Mouse (Mus musculus): Measurements from ENCODE around the gene Arnt. TPM values are rescaled to one million over a fixed set of nuclear protein-coding genes. Genes with fewer than 3 reads are reported as not detected.

The Arnt gene
- polyA plus RNA-seq, 1 experiment from 2014 or later, result 18.4 TPM

- H3K4me3 ChIP-seq (ENCODE audit: low read depth, low read length), result no peak overlapping the region
- H3K4me1 ChIP-seq (ENCODE audit: control insufficient read depth, insufficient read depth, low read length), result no peaks in the 10 kb centered on the region
- no peaks in the 10 kb centered on the region for H3K27me3 ChIP-seq (ENCODE audit: control insufficient read depth, insufficient read depth, low read depth, low read length)
- WGBS, result 97% methylated on average over 3 of the region's 3 CpGs
- ATAC-seq, result no peak
- no peak overlapping the region for H3K9ac ChIP-seq (ENCODE audit: low read depth, low read length)
- peaks cover 23% of the 10 kb centered on the region for H3K36me3 ChIP-seq (ENCODE audit: control insufficient read depth, insufficient read depth, low read length)
- H3K9me3 ChIP-seq (replicated peaks; ENCODE audit: control insufficient read depth, low read length, poor library complexity, severe bottlenecking), result no peaks in the 10 kb centered on the region
- no peak overlapping the region for H3K4me2 ChIP-seq (ENCODE audit: low read length)
- no peak overlapping the region for H3K27ac ChIP-seq (ENCODE audit: low read length)
Measured at GRCm38 (mm10) chr3:95488679-95489078, 54.5 kb downstream of the Arnt start.

GRCm38 (mm10) chr3:95490238-95490637 lies 56.0 kb downstream of the Arnt start:
- 100% methylated on average over 2 of the region's 2 CpGs for WGBS
- H3K9me3 ChIP-seq (replicated peaks; ENCODE audit: control insufficient read depth, low read length, poor library complexity, severe bottlenecking), result no peaks in the 10 kb centered on the region
- H3K36me3 ChIP-seq (ENCODE audit: control insufficient read depth, insufficient read depth, low read length), result peaks cover 29% of the 10 kb centered on the region
- H3K4me1 ChIP-seq (ENCODE audit: control insufficient read depth, insufficient read depth, low read length), result no peaks in the 10 kb centered on the region
- H3K27ac ChIP-seq (ENCODE audit: low read length), result no peak overlapping the region
- no peak for ATAC-seq
- H3K4me3 ChIP-seq (ENCODE audit: low read depth, low read length), result no peak overlapping the region
- no peak overlapping the region for H3K9ac ChIP-seq (ENCODE audit: low read depth, low read length)
- no peaks in the 10 kb centered on the region for H3K27me3 ChIP-seq (ENCODE audit: control insufficient read depth, insufficient read depth, low read depth, low read length)
- no peak overlapping the region for H3K4me2 ChIP-seq (ENCODE audit: low read length)

DNA sequence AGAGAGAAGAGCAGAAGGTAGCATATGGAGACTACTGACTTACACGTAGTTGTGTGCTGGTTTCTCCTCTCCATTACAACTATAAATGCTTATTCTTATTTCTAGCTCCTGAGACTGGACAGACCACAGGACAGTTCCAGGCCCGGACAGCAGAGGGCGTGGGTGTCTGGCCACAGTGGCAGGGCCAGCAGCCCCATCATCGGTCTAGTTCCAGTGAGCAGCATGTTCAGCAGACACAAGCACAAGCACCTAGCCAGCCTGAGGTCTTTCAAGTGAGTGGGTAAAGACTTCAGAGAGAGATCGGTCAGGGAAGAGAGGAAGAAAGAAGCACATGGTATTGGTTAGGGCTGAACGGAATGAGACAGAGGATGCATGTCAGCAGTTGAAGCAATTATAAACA lies 60.2 kb downstream of the Arnt start:
- H3K27me3 ChIP-seq (ENCODE audit: control insufficient read depth, insufficient read depth, low read depth, low read length), result no peaks in the 10 kb centered on the region
- ATAC-seq, result no peak
- H3K4me3 ChIP-seq (ENCODE audit: low read depth, low read length), result no peak overlapping the region
- no peaks in the 10 kb centered on the region for H3K9me3 ChIP-seq (replicated peaks; ENCODE audit: control insufficient read depth, low read length, poor library complexity, severe bottlenecking)
- H3K4me1 ChIP-seq (ENCODE audit: control insufficient read depth, insufficient read depth, low read length), result no peaks in the 10 kb centered on the region
- H3K36me3 ChIP-seq (ENCODE audit: control insufficient read depth, insufficient read depth, low read length), result peaks cover 23% of the 10 kb centered on the region
- H3K4me2 ChIP-seq (ENCODE audit: low read length), result no peak overlapping the region
- 64% methylated on average over 6 of the region's 6 CpGs for WGBS
- H3K9ac ChIP-seq (ENCODE audit: low read depth, low read length), result no peak overlapping the region
- H3K27ac ChIP-seq (ENCODE audit: low read length), result no peak overlapping the region

DNA sequence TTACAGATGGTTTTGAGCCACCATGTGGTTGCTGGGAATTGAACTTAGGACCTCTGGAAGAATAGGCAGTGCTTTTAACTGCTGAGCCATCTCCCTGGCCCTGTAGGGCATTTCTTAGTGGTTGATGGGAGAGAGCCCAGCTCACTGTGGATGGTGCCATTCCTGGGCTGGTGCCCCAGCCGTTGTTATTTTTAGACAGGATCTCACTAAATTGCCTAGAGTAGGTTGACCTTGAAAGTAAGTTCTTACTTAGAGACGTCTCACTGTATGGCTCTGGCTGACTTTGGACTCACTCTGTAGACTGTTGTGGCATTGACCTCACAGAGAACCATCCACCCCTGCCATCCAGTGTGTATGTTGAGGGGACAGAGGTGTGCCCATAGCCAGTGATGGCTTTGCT lies 64.0 kb downstream of the Arnt start:
- ATAC-seq, result no peak
- no peak overlapping the region for H3K4me2 ChIP-seq (ENCODE audit: low read length)
- no peak overlapping the region for H3K9ac ChIP-seq (ENCODE audit: low read depth, low read length)
- WGBS, result 96% methylated on average over 2 of the region's 2 CpGs
- H3K27ac ChIP-seq (ENCODE audit: low read length), result no peak overlapping the region
- H3K4me1 ChIP-seq (ENCODE audit: control insufficient read depth, insufficient read depth, low read length), result no peaks in the 10 kb centered on the region
- H3K27me3 ChIP-seq (ENCODE audit: control insufficient read depth, insufficient read depth, low read depth, low read length), result no peaks in the 10 kb centered on the region
- no peaks in the 10 kb centered on the region for H3K9me3 ChIP-seq (replicated peaks; ENCODE audit: control insufficient read depth, low read length, poor library complexity, severe bottlenecking)
- peaks cover 12% of the 10 kb centered on the region for H3K36me3 ChIP-seq (ENCODE audit: control insufficient read depth, insufficient read depth, low read length)
- no peak overlapping the region for H3K4me3 ChIP-seq (ENCODE audit: low read depth, low read length)

DNA sequence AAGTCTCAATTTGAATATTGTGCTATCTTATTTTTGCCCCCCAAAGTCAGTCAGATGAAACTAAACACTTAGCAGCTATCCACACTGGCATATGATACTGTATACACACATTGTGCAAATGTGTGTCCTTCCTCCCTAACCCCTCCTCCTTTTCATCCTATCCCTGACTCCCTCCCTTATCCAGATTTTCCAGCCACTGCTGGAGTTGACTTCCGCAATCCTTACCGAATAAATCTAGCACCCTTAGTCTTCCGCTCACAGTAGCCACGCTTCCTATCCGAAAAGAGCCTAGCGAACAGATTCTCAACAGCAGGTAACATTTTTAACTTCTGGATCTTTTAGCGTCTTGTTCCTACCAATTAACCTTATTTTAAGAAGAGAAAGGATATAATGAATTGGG lies 64.8 kb downstream of the Arnt start, which contains the start of gene Ctsk:
Gene Ctsk, plus strand, starts transcription at position 233 of the 400 bp plus-strand sequence.
- no peak within 1 kb of the TSS for H3K4me3 ChIP-seq (ENCODE audit: low read depth, low read length)
- no peak within 1 kb of the TSS for H3K9ac ChIP-seq (ENCODE audit: low read depth, low read length)
- H3K36me3 ChIP-seq (ENCODE audit: control insufficient read depth, insufficient read depth, low read length), result peaks cover 7% of the 10 kb centered on the region; the same call in 1 of the 2 replicates
- H3K9me3 ChIP-seq (replicated peaks; ENCODE audit: control insufficient read depth, low read length, poor library complexity, severe bottlenecking), result no peaks in the 10 kb centered on the region
- H3K27ac ChIP-seq (ENCODE audit: low read length), result no peak within 1 kb of the TSS
- H3K4me1 ChIP-seq (ENCODE audit: control insufficient read depth, insufficient read depth, low read length), result no peaks in the 10 kb centered on the region
- ATAC-seq, result no peak
- WGBS, result 84% methylated on average over 7 of the region's 7 CpGs
- no peak within 1 kb of the TSS for H3K4me2 ChIP-seq (ENCODE audit: low read length)
- H3K27me3 ChIP-seq (ENCODE audit: control insufficient read depth, insufficient read depth, low read depth, low read length), result no peaks in the 10 kb centered on the region

GRCm38 (mm10) chr3:95499496-95500140 lies 65.4 kb downstream of the Arnt start:
- WGBS, result 76% methylated on average over 10 of the region's 10 CpGs
- H3K9ac ChIP-seq (ENCODE audit: low read depth, low read length), result no peak overlapping the region
- H3K9me3 ChIP-seq (replicated peaks; ENCODE audit: control insufficient read depth, low read length, poor library complexity, severe bottlenecking), result no peaks in the 10 kb centered on the region
- H3K4me3 ChIP-seq (ENCODE audit: low read depth, low read length), result no peak overlapping the region
- H3K27me3 ChIP-seq (ENCODE audit: control insufficient read depth, insufficient read depth, low read depth, low read length), result no peaks in the 10 kb centered on the region
- H3K4me1 ChIP-seq (ENCODE audit: control insufficient read depth, insufficient read depth, low read length), result no peaks in the 10 kb centered on the region
- peaks cover 5% of the 10 kb centered on the region; the same call in 1 of the 2 replicates for H3K36me3 ChIP-seq (ENCODE audit: control insufficient read depth, insufficient read depth, low read length)
- H3K4me2 ChIP-seq (ENCODE audit: low read length), result no peak overlapping the region
- H3K27ac ChIP-seq (ENCODE audit: low read length), result no peak overlapping the region
- ATAC-seq, result no peak

DNA sequence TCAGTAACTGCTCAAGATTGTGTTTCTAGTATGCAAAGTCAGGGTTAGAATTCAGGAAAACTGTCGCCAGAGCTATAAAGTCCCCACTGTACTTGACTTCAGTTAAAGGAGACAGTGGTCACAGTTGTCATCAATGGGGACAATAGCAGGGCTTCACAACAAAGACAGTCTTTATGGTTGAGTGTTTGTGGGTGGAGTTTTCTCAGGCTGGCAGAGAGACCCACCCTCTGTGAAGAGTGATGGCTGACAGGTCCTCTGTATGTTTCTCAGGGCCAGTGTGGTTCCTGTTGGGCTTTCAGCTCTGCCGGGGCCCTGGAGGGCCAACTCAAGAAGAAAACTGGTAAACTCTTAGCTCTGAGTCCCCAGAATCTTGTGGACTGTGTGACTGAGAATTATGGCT lies 68.1 kb downstream of the Arnt start:
- no peak overlapping the region for H3K9ac ChIP-seq (ENCODE audit: low read depth, low read length)
- WGBS, result 53% methylated on average over 2 of the region's 2 CpGs
- no peak for ATAC-seq
- H3K27ac ChIP-seq (ENCODE audit: low read length), result no peak overlapping the region
- no peak overlapping the region for H3K4me3 ChIP-seq (ENCODE audit: low read depth, low read length)
- H3K9me3 ChIP-seq (replicated peaks; ENCODE audit: control insufficient read depth, low read length, poor library complexity, severe bottlenecking), result no peaks in the 10 kb centered on the region
- H3K27me3 ChIP-seq (ENCODE audit: control insufficient read depth, insufficient read depth, low read depth, low read length), result no peaks in the 10 kb centered on the region
- peaks cover 4% of the 10 kb centered on the region; the same call in 1 of the 2 replicates for H3K36me3 ChIP-seq (ENCODE audit: control insufficient read depth, insufficient read depth, low read length)
- H3K4me1 ChIP-seq (ENCODE audit: control insufficient read depth, insufficient read depth, low read length), result no peaks in the 10 kb centered on the region
- H3K4me2 ChIP-seq (ENCODE audit: low read length), result no peak overlapping the region

- WGBS, result 76% methylated on average over 6 of the region's 6 CpGs
- no peak for ATAC-seq
- no peaks in the 10 kb centered on the region for H3K9me3 ChIP-seq (replicated peaks; ENCODE audit: control insufficient read depth, low read length, poor library complexity, severe bottlenecking)
- H3K27me3 ChIP-seq (ENCODE audit: control insufficient read depth, insufficient read depth, low read depth, low read length), result no peaks in the 10 kb centered on the region
- no peaks in the 10 kb centered on the region for H3K4me1 ChIP-seq (ENCODE audit: control insufficient read depth, insufficient read depth, low read length)
- H3K4me2 ChIP-seq (ENCODE audit: low read length), result no peak overlapping the region
- H3K4me3 ChIP-seq (ENCODE audit: low read depth, low read length), result no peak overlapping the region
- H3K9ac ChIP-seq (ENCODE audit: low read depth, low read length), result no peak overlapping the region
- H3K27ac ChIP-seq (ENCODE audit: low read length), result no peak overlapping the region
- H3K36me3 ChIP-seq (ENCODE audit: control insufficient read depth, insufficient read depth, low read length), result peaks cover 6% of the 10 kb centered on the region; the same call in 1 of the 2 replicates
Measured at GRCm38 (mm10) chr3:95509348-95509747, 75.2 kb downstream of the Arnt start.

- no peaks in the 10 kb centered on the region for H3K4me1 ChIP-seq (ENCODE audit: control insufficient read depth, insufficient read depth, low read length)
- H3K9ac ChIP-seq (ENCODE audit: low read depth, low read length), result no peak overlapping the region
- no peaks in the 10 kb centered on the region for H3K27me3 ChIP-seq (ENCODE audit: control insufficient read depth, insufficient read depth, low read depth, low read length)
- no peak overlapping the region for H3K4me2 ChIP-seq (ENCODE audit: low read length)
- no peak for ATAC-seq
- no peaks in the 10 kb centered on the region for H3K9me3 ChIP-seq (replicated peaks; ENCODE audit: control insufficient read depth, low read length, poor library complexity, severe bottlenecking)
- no peak overlapping the region for H3K4me3 ChIP-seq (ENCODE audit: low read depth, low read length)
- 79% methylated on average over 9 of the region's 9 CpGs for WGBS
- H3K36me3 ChIP-seq (ENCODE audit: control insufficient read depth, insufficient read depth, low read length), result peaks cover 5% of the 10 kb centered on the region; the same call in 1 of the 2 replicates
- no peak overlapping the region for H3K27ac ChIP-seq (ENCODE audit: low read length)
Measured at GRCm38 (mm10) chr3:95511611-95512180, 77.5 kb downstream of the Arnt start.
